Mouse (Mus musculus): ENCODE measurements around the gene Kcng3. TPM values are rescaled to one million over a fixed set of nuclear protein-coding genes. Genes with fewer than 3 reads are reported as not detected.

The Kcng3 gene
- not detected in 2 replicates for total RNA-seq (2017)

DNA sequence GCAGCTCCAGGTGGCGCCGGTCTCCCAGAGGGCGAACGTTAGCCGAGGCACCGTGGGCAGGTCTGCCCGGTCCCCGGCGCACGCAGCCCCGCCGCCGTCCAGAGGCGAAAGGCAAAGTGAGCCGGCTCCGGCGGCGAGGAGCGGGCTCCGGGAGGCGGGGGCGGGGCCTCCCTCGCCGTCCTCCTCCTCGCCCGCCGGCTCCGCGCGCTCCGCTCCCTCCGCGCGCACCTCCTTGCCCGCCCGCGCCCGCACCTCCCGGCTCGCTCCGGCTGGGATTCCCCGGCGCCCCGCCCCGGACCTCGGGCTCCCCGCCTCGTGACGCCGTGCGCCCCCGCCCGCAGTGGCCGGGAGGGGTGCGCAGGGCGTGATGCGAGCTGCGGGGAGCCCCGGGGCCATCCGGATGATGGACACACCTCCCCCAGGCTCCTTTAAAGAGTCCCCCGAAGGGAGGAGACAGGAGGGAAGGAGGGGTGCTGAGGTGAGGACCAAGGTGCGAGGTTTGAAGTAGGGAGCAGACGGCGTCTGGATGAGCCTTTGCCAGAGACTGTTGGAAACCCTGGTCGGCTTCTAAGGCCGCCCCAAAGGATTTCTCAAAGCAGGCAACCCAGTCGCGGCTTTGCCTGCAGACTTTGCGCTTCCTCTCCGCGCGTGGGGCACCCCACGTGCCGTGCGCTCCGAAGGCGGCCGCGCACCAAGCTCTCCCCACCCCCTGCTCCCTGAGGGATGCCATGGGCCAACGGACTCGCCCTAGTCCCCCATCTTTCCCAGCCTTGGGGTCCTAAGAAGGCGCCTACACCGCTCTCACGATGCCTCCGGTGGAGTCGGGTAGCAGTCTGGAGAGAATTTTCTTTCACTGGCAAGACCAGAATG lies at the start of gene Kcng3:
TSS of gene Kcng3 (minus strand) at position 113 of the 870 bp plus-strand sequence.
- ATAC-seq (replicated peaks in 1 of 2; ENCODE audit: insufficient read depth in 1 of 2, low FRiP score in 2 of 2, low TSS enrichment in 1 of 2, low read depth in 1 of 2, poor library complexity in 2 of 2, severe bottlenecking in 2 of 2), result 0 out of 4 replicates have a peak, but pooled peaks of 1 of the 2 experiments have one; percentile 23

- no peak for ATAC-seq (replicated peaks in 1 of 2; ENCODE audit: insufficient read depth in 1 of 2, low FRiP score in 2 of 2, low TSS enrichment in 1 of 2, low read depth in 1 of 2, poor library complexity in 2 of 2, severe bottlenecking in 2 of 2)
Measured at GRCm38 (mm10) chr17:83677370-83677769, 45.7 kb upstream of the Kcng3 start.

GRCm38 (mm10) chr17:83672685-83673084 lies 41.0 kb upstream of the Kcng3 start:
- ATAC-seq (replicated peaks in 1 of 2; ENCODE audit: insufficient read depth in 1 of 2, low FRiP score in 2 of 2, low TSS enrichment in 1 of 2, low read depth in 1 of 2, poor library complexity in 2 of 2, severe bottlenecking in 2 of 2), result no peak

- ATAC-seq (replicated peaks in 1 of 2; ENCODE audit: insufficient read depth in 1 of 2, low FRiP score in 2 of 2, low TSS enrichment in 1 of 2, low read depth in 1 of 2, poor library complexity in 2 of 2, severe bottlenecking in 2 of 2), result no peak
Measured at GRCm38 (mm10) chr17:83667934-83668690, 36.4 kb upstream of the Kcng3 start.

GRCm38 (mm10) chr17:83666597-83667287 lies 35.0 kb upstream of the Kcng3 start:
- ATAC-seq (replicated peaks in 1 of 2; ENCODE audit: insufficient read depth in 1 of 2, low FRiP score in 2 of 2, low TSS enrichment in 1 of 2, low read depth in 1 of 2, poor library complexity in 2 of 2, severe bottlenecking in 2 of 2), result peak in 1 of 2 experiments; percentile 14; a peak in 1 of 4 replicates

- no peak for ATAC-seq (replicated peaks in 1 of 2; ENCODE audit: insufficient read depth in 1 of 2, low FRiP score in 2 of 2, low TSS enrichment in 1 of 2, low read depth in 1 of 2, poor library complexity in 2 of 2, severe bottlenecking in 2 of 2)
Measured at GRCm38 (mm10) chr17:83664761-83665160, 33.1 kb upstream of the Kcng3 start.

GRCm38 (mm10) chr17:83658943-83659342 lies 27.2 kb upstream of the Kcng3 start:
- no peak; a peak in 1 of 4 replicates for ATAC-seq (replicated peaks in 1 of 2; ENCODE audit: insufficient read depth in 1 of 2, low FRiP score in 2 of 2, low TSS enrichment in 1 of 2, low read depth in 1 of 2, poor library complexity in 2 of 2, severe bottlenecking in 2 of 2)

GRCm38 (mm10) chr17:83657375-83657774 lies 25.7 kb upstream of the Kcng3 start:
- ATAC-seq (replicated peaks in 1 of 2; ENCODE audit: insufficient read depth in 1 of 2, low FRiP score in 2 of 2, low TSS enrichment in 1 of 2, low read depth in 1 of 2, poor library complexity in 2 of 2, severe bottlenecking in 2 of 2), result no peak

GRCm38 (mm10) chr17:83655732-83656131 lies 24.0 kb upstream of the Kcng3 start:
- ATAC-seq (replicated peaks in 1 of 2; ENCODE audit: insufficient read depth in 1 of 2, low FRiP score in 2 of 2, low TSS enrichment in 1 of 2, low read depth in 1 of 2, poor library complexity in 2 of 2, severe bottlenecking in 2 of 2), result no peak

DNA sequence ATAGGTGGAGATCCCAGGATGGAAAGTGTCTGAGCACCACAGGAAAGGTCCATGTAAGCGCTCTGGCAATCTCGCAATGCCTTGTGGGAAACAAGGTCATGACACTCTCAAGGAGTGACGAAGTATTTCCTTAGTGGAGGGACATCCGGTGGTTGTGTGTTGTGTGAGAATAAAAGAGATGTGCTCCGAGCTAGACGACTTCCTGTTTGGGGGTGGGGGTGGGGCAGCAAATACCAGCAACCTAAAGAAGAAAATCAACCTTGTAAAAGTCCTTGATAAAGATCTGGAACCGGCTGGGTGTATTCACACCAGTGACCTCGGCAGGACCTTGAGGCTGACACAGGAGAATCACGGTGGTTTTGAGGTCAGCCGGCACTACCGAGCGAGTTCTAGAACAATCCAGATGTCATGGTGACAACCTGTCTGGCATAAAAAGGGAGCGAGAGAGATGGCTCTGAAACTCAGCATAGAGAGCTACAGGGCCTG lies 23.0 kb upstream of the Kcng3 start:
- ATAC-seq (replicated peaks in 1 of 2; ENCODE audit: insufficient read depth in 1 of 2, low FRiP score in 2 of 2, low TSS enrichment in 1 of 2, low read depth in 1 of 2, poor library complexity in 2 of 2, severe bottlenecking in 2 of 2), result peak; percentile 70 to 86

DNA sequence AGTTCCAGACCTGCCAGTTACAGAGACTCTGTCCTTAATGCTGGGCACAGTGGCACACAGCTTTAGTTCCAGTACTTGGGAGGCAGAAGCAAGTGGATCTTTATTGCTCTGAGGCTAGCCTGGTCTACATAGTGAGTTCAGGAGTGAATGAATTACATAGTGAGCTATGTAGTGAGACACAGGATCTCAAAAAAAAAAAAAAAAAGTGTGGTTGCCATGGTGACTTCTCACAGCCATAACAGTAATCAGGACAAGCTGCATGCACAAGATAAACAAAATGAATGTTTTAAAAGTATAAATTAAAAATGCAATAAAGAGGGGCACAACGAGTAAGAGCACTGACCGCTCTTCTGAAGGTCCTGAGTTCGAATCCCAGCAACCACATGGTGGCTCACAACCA lies 21.9 kb upstream of the Kcng3 start:
- no peak for ATAC-seq (replicated peaks in 1 of 2; ENCODE audit: insufficient read depth in 1 of 2, low FRiP score in 2 of 2, low TSS enrichment in 1 of 2, low read depth in 1 of 2, poor library complexity in 2 of 2, severe bottlenecking in 2 of 2)

DNA sequence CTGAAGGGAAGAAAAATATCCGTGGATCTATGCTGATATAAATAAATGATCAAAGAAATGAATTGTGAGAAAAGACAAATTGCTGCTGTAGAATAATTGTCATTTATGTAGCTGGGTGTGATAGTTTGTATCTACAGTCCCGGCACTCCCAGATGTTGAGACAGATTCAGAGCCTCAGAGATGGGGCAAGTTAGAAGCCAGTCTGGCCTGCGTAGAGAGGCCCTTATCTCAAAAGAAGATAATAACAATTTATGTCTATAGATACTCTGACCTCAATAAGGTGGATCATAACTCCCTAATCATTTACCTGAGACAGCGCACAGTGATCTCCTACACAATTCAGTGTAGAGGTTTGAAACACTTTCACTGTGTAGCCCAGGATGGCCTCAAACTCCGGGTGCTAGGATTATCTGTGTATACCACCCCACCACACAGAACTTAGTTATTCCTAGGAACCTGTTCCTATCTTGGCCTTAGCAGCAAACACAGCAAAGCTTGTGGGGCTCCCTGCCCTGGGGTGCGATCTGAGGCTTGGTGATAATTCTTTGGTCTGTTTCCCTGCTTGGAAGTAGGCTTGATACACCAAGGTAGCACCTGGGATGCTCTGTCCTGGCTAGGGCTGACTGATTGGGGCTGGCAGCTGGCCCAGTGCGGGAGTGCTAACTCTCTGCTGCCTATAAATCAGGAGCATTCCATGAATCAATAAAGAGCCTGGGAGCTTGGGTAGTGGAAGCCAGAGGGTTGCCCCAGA lies 19.4 kb upstream of the Kcng3 start:
- ATAC-seq (replicated peaks in 1 of 2; ENCODE audit: insufficient read depth in 1 of 2, low FRiP score in 2 of 2, low TSS enrichment in 1 of 2, low read depth in 1 of 2, poor library complexity in 2 of 2, severe bottlenecking in 2 of 2), result no peak

- no peak for ATAC-seq (replicated peaks in 1 of 2; ENCODE audit: insufficient read depth in 1 of 2, low FRiP score in 2 of 2, low TSS enrichment in 1 of 2, low read depth in 1 of 2, poor library complexity in 2 of 2, severe bottlenecking in 2 of 2)
Measured at GRCm38 (mm10) chr17:83649986-83650385, 18.3 kb upstream of the Kcng3 start.

GRCm38 (mm10) chr17:83647413-83647812 lies 15.7 kb upstream of the Kcng3 start:
- ATAC-seq (replicated peaks in 1 of 2; ENCODE audit: insufficient read depth in 1 of 2, low FRiP score in 2 of 2, low TSS enrichment in 1 of 2, low read depth in 1 of 2, poor library complexity in 2 of 2, severe bottlenecking in 2 of 2), result no peak

DNA sequence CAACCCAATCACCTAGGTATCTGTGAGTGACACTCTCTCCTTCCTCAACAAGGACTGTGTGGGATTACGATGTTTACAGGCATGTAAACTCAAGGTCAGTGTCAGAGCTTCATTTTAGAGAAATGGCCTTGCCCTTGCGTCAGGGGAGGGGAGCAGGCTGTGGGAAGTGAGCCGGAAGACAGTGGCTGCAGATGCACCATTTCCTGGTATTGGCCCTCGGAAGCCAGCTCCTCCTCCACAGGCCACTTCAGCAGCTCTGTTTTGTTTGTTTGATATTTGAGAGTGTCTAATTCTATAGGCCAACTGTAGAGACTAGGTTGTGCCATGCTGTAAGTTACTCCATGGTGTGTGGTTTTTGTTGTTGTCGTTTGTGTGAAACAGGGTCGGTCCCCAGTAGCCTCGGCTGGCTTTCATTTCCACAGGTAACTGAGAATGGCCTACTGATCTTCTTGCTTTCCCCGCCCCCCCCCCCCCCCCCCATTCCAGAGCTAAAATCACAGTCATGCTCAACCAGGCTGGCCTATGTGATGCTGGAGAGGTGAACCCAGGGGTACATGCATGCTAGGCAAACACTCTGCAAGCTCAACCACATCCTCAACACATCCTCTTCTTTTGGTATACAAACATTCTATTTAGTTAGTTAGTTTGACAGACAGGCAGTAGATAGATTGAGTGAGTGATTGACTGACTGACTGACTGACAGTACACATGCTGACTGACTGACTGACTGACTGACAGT lies 14.9 kb upstream of the Kcng3 start:
- no peak for ATAC-seq (replicated peaks in 1 of 2; ENCODE audit: insufficient read depth in 1 of 2, low FRiP score in 2 of 2, low TSS enrichment in 1 of 2, low read depth in 1 of 2, poor library complexity in 2 of 2, severe bottlenecking in 2 of 2)

DNA sequence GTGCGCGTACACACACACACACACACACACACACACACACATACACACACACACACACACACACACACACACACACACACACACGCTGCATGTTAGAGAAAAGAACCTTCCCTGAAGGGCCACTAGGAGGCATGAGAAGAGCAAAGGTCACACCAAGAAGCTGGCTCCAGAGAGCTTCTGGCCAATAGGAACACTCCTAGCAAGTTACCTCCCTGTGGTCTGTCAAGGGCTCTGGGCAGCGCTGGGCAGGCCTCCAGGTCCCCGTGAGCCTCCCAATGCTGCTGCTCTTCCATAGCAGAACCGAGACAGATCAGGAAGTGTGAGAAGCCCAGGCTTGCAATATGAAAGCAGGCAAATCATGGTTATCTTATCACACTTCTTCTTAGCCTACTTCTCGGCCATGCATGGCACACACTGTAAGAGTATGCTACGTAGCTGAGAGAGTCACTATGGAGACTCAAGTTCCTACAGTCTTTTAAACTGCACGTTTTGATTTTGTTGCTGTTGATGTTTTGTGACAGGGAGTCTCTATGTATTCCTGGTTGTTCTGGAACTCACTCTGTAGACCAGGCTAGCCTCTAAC lies 13.6 kb upstream of the Kcng3 start:
- ATAC-seq (replicated peaks in 1 of 2; ENCODE audit: insufficient read depth in 1 of 2, low FRiP score in 2 of 2, low TSS enrichment in 1 of 2, low read depth in 1 of 2, poor library complexity in 2 of 2, severe bottlenecking in 2 of 2), result peak; percentile 96 to 97
